Mouse (Mus musculus): ENCODE measurements at regions not wholly inside any gene's neighbourhood (a gene's known extent, or its start where the extent isn't known, plus 50 kb on each side); places are given as distances from the start of the nearest gene placed in this dataset.

DNA sequence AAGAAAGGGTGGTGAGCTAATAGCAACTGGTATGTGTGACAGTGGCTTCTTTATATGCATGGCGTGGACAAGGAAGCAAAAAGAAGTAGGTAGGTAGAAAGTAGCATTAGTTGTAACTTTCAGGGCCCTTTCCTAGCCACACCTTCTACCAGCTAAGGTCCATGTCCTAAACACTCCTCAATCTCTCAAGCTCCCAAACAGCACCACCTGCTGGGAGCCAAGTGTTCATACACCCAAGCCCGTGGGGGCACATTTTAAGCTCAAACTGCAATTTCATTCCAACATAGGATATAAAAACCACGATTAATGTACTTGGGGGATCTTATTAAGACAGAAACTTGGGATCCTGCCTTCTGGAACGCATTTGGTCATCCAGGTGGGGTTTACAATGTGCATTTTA, 141.6 kb upstream of the Cox10 start:
- DNase-seq: no peak

DNA sequence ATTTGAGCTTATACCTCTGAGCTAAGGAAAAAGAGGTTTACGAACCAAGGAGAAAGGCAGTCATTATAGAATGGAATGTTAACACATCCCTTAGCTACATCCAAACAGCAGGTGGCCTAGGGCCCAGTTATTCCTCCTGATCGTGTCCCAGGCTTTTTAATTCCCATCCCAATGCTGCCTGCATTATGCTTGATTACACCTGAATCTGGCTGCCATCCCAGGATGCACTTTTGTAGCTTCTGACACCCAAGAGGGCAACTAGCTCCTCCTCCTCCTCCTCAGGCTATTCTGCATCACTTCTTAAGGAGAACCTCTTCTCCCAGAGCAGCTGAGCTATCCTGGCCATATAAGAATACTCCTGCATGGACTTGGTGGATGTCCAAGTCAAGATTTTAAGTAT, 137.9 kb upstream of the Cox10 start:
- DNase-seq: no peak

DNA sequence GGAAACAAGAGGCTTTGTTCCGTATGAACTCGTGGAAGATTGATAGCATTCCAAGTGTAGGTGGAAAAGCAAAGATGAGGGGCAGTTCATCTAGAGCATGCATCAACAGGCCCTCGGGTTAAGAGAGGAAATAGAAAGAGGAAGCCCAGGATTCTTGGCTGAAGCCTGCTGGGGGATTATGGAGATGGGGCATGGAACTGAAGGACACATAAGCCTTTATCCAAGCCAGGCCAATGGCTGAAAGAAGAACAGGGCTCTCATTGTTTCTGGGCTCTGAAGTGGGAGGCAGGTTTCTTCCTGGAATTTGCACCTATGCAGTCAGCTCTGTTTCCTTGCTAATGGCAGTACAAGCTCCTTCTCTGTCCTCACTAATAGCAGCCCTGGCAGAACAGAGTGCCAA, 131.6 kb upstream of the Cox10 start:
- no peak for DNase-seq

DNA sequence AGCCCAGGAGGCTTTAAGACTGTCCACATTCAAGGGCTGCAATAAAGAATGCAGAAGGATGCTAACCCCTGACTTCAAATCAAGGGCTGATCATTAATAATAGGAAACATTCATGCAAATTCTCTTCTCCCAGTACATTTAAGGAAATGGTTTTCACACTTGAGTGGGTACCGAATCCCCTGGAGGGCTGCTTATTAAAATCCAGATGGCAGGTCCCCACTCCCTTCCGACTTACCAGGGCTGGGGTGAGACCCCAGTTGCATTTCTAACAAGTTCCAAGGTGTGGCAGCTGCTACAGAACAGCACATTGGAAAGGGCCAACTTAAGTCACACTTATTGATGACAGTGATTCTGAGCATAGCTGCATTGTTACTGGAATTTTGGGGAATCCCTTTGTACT, 129.0 kb upstream of the Cox10 start:
- no peak for DNase-seq

DNA sequence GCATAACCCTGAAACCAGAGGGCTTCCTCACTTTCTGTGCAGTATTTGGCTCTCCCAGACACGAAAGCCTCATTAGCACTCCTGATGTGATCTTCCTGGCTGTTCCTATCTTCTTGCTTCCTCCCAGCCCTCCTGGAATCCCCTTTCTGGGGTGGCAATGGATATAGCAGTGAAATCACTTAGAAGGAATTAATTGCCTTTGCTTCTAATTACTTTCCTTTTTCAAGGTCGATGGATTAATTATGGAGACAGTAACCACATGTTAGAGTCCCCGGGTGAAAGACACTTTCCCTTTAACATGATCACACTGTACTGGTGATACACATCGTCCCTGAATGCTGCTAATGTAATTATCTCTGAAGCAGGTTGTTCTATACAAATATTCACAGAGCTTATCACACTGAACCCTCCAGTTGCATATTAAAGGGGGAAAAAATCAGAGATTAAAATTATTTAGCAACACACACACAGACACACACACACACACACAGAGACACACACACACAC, 128.1 kb upstream of the Cox10 start:
- DNase-seq: no peak

DNA sequence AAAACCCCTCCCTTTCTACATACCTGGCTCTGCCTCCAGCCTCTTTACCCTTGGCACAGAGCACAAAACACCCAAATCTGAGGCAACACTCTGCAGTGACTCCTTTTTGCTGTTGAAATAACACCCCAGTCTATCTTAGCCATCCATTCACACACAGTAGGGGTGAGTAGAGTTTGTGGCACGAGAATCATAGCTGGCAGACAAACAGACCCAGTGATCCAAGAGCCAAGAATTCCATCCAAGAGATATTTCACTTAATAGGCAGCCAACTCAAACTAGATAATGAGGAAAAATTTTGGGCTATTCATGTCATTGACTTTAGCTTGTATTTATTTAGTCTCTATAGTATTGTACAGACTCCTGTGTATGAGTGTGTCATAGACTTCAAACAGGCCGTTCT, 126.9 kb upstream of the Cox10 start:
- DNase-seq: no peak

DNA sequence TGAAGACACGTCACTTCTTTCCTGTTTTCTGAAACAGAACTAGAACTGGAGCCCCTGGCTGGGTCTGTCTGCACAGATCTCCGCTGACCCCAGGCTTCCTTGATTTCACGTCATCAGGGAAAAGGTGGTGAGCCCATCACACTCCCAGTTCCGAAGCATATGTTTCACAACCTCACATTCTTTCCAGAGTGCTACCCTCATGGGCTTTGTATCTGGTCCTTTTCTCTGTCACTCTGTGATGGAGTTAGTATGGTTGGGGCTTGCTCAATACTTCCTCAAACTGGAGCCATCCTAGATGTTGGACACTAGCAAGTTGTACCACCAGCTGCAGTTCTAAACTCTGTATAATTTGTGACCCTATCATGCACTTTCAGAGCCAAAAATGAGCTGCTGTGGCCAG, 125.8 kb upstream of the Cox10 start:
- no peak for DNase-seq

DNA sequence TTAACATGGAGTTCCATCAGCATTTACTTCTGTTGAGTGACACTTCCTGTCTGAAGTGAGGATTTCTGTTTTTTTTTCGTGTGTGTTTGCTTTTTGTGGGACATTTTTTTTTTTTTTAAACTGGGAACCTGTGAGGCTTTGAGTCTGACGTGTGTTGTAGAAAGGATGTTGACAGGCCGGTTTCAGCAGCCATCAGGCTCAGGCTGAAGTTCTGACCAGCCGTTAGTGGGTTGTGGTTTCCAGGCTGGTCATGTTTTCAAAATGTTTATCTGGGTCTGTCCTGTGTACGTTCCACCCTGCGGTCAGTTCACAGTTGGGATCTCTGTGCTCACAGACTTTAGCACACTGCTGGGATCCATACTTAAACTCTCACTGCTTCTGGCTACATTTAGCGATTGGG, 125.0 kb upstream of the Cox10 start:
- no peak for DNase-seq

DNA sequence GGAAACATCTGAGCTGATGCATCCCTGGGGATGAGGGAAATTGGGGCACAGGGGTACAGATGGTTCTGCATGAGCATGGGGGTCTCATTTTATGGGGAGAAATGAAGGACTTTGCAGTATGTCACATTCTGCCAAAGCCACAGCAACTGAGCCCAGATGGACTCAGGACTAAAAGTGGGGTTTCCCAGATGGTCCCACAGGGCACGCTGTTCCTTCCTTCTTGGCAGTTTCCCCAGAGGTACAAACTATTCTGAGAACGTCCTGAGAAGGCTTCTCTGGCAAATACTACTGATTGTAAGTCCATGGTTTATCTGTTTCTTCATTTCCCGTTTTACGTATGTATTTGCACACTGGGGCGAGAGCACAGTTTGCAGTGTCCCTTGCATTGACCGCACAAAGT, 121.6 kb upstream of the Cox10 start:
- no peak for DNase-seq

DNA sequence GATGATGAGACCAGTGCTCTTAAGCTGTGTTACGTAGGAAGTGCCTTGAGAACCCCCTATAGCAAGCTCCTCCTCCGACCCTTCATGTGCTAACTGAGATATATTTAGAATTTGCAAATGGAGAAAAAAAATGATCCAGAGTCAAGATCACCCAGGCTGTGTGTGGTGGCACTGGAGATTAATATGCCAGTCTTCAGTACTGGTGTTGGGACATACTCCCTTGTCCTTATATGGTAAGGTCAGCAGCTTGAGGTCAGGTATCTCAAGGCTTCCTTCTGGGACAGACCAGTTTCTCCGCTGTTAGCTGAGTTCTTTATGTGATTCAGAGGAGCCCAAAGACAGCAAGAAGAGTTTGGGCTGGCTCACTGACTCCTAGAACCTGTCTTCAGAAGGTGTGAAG, 116.0 kb upstream of the Cox10 start:
- DNase-seq: no peak

DNA sequence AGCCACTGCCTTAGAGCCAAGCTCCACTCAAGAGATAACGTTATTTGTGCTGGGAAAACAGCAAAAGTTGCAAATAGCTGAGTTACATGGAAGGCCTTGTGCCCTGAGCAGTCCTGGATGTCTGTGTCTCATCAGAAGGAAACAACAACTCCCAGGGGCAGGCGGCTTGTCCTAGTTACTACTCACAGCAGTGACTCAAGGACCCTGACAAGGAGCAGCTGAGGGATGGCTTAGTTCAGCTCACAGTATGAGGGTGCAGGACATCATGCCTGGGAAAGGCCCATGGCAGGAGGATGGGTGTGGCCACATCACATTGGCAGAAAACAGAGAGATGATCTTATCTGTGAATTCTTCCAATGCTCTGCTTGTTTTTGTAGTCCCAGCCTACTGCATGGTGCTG, 109.4 kb upstream of the Cox10 start:
- no peak for DNase-seq

DNA sequence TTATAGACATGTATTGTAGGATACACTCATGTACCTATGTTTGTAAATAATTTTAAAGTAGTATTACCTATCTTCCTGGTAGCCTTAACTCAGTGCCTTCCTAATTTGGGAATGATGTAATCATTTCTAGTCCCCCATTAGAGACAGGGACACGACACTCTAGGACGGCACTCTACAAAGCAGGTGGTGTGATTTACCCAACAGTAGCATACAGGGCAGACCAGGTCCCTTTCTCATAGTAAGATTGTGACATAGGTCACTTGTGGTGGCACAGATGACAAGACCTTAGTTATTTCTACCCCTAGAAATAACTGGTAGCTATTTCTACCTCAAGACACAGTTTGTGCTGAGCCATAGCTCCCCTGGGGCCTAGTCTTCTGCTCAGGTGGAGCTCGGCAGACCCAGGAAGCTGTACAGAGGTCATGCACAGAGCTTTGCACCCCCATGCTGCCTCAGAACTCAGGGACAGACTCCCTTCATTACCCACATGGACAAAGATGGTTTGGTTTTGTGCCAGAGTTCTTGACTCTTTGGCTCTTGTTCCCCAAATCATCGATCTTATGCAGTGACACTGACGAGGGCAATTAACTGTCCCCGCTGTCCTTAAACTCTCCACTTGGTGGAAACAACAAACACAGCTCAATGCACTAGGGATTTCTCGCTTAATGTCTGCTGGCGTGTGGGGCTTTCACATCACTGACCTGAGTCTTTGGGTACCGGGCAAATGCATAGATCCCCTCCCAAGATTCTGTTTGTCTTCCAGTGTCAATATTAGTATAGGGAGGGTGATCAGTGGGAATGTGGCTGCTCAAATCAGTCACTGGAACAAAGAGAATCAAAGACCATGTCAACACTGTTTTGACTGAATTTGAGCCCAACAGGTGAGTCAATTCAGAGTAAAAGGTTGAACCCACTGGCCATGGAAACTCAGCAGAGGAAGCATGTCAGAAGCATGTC, 108.5 kb upstream of the Cox10 start:
- DNase-seq: no peak

DNA sequence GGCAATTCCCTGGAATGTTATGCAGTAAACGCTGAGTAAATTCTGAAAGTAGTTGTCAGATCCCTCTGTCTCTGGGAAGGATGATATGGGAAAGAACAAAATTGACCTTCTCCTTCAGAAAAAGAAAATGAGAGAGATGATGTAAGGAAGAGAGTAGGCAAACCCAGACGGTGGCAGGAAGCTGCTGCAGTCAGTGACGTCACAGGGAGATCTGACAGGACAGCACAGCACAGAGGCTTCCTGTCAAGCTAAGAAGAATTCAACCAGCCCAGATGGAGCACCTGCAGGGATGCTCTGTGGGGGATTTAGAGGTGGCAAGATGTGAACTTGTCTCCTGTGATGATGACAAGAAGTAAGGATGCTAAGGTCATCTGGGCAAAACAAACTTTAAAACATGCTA, 107.7 kb upstream of the Cox10 start:
- peak; percentile 10 to 13 for DNase-seq

DNA sequence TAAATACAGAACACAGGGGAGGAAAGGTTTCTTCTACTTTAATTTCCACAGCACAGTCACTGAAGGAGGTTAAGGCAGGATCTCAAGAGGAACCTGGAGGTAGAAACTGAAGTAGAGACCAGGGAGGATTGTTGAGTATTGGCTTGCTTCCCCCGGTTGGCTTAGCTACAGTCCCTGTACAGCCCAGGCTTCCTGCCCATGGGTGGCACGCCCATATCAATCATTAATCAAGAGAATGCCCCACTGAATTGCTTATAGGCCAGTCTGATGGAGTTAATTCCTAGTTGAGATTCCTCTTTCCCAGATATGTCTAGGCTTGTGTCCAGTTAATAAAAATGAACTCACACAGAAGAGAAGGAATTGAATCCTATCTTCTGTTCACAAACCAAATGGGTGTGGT, 107.3 kb upstream of the Cox10 start:
- no peak for DNase-seq

DNA sequence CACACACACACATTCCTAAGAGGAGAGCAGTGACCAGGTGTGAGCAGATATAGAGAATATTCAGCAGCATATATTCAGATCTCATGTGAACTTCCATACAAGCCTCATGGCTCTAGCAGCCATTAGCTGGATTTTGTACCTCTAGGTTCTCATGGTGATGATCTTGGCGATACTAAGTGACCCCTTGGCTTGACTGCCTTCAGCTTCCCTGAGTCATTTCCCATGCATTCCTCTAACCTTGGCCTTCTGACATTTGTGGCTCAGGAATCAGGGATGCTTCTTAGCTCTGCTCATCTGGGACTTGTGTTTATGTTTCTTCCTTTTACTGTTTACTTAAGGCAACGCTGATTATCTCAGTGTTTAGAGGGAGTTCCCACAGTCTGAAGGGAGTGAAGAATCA, 100.8 kb upstream of the Cox10 start:
- DNase-seq: no peak

DNA sequence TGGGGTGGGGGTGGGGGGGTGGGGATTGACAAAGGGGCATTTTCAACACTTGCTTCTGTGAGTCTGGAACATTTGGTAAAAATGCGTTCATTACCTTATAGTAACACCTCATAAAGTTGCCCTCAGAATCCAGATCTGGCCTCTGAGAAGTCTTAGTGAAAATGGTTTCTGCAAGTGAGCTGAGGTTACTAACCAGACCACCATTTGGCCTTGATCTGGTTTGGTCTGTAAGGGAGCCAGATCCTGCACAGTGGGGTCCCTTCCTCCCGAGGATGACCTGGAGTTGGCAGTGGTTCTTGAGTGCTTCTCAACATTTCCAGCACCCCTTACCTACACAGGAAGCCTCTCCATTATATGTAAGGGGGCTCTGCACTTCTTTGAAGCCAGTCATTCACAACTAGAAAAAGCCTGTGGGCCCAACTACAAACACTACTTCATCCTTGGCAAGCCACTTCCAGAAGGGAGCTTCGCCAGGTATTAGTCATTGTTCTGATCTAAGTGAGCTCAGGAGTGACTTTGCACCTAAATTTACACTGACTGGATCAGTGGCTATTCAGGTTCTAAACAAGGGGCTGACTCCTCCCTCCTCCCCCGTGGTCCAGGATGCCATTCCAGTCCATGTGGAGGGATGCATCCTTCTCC, 94.3 kb upstream of the Cox10 start:
- DNase-seq: no peak

DNA sequence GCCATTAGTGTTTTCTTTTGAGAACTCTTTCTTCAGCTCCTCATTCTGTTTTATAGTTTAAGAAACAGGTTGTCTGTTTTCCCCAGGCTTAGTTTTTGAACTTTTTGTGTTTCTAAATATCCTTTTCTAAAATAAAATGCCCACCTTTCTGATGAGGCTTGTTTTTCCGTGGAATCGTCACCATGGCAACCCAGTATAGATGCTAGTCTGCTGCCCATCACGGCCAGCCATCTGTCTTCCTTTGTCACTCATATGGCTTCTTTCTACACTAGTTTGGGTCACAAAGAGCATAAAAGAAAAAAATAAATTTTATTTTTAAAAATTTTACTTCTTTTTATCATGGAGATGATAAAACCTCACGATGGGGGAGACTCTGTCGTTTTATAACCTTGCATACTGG, 93.7 kb upstream of the Cox10 start:
- DNase-seq: no peak

DNA sequence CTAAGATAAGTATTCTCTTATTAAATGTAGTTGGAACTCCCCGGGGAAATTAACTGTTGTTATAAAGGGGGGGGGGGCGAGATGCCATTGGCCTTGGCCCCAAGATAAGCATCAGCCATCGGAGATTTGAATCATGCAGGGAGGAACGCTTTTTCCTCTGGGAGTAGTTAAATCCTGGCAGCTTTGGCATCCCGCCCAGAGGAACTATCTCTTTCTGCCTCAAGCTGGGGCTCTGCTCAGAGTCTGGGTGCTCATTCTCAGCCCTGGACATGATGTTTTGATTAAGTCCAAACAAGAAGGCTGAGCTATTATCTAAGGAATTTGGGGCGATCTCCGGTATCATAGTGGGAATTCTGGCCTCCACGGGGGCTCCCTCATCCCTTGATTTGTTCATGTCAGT, 89.4 kb upstream of the Cox10 start:
- no peak for DNase-seq

DNA sequence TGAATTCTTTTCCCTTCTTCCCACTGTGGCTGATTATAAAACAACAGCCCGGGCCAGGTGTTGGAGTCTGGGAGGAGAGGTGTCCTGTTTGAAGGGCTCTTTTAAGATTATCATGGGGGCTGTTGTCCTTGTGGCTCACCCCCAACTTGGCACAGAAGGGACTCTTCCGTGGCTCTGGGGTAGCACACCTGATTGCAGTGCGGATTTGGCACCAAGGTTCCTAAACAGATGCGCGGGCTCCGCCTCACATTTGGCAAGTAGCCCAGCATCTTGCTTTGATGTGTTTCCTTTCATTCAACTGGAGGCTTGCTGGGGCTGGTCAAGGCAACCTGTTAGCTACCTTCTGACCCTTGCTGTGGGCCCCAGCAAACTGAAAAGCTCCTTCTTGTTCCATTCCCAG, 85.5 kb upstream of the Cox10 start:
- no peak for DNase-seq

DNA sequence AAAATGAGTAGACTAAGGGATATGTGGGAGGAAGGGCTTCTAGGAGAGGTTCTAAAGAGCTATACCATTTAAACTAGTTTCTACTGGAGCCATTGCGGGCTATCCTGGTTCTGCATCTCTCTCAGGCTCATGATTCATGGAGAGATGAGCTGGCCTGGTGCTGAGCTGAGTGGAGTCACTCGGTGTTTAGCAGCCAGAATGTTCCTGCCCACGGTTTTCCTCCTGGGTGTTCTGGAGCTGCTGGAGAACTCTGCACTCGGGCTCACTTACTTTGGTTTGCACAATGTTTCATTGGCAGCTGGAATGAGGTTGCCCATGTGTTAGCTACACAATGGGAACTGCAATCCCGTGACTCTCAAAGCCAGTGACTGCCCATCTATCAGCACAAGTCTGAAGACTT, 79.0 kb upstream of the Cox10 start:
- DNase-seq: no peak

DNA sequence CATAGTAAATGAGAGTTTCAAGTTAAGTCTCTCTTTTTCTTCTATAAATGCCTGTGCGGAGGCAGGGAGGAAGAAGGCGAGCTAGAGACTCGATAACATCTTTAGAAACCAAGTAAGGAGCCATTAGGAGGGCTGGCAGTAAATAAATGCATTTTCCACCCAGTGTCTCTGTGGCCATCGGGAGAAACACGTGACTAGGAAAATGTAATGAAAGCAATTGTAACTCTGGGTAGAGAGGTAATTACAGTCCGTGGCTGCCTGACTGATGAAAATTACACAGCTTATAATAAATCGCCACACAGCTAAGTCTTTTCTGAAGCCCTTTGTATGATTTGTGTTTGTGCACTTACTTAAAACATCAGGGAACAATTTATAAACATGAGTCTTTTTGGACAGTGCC, 77.4 kb upstream of the Cox10 start:
- no peak for DNase-seq

DNA sequence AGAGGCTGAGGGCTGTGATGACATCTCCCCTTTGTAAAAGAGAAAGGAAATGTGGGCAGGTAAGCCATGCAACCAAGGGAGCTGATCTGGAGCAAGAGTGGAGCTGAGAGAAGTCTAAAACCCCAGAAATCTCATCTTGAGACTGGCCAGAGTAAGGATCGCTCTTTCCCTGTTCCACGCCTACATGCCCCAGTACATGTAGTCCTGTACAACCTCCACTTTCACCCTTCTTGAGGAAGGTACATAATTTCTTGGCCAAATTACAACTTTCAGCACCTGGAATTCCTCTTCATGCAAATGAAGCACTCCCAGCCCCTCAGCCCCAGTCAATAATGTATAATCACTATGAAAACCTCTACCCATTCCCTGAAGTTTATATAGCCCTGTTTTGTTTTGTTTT, 60.2 kb upstream of the Cox10 start:
- no peak for DNase-seq

DNA sequence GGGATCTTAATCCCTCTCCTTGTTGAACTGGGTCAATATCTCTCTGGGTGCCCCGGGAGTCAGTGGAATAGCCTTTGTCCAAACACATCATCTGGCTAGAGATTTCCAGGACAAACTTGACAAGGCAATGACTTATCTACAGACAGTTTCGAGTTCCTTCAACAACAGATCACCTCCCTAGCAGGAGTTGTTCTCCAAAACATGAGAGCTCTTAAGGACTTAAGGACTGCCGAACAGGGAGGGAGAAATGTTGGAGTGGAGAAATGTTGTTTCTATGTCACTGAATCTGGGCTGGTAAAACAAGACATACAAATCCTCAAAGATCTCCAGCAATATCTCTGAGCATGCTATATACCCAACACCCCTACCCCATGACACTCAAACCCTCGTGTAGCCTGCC, 59.7 kb upstream of the Cox10 start:
- DNase-seq: no peak

DNA sequence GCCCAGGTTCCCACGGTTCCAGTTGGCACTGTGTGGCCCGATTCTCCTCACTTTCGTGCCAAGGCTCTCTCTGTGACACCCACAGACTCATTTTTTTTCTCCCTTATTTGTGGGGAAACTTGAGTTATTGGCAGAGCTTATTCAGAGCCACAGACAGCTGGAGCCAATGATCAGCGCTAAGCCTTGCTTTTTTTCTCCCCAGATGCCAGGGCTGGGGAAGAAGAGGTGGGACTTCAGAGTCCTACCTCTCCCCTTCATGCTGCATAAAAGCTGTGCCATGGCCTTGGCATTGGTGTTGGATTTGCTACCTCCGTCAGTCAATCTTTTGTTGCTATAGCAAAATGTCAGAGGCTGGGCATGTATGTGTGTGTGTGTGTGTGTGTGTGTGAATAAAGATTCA, 56.5 kb upstream of the Cox10 start:
- DNase-seq: no peak

DNA sequence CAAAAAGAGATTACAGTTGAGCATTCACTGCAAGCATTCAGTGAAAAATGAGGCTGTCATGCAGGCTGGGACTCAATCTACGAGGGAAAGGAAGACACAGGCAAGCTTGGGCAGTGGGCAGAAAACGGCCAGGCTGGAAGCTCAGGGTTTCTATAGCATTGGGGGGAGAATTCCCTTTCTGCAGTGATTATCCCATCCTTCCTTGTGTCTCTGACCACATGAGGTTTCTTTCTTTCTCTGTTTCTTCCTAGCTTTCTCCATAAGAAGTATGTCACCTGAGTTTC, 56.0 kb upstream of the Cox10 start:
- no peak for DNase-seq
